Comparison of ENCODE assay signal across 17 mouse cellular contexts in genomic region chr13:74382289-74382688, GRCm38 (mm10). TPM values are rescaled to one million over a fixed set of nuclear protein-coding genes. Genes with fewer than 3 reads are reported as not detected.
A peak's percentile ranks its signal among the peaks of the same experiment; 100 is the strongest.
DNase-seq lines count a peak whose midpoint lies in the region; ATAC-seq and TF ChIP-seq lines count a peak whose summit lies in the region.
"Had no signal": no experiment of that assay in that cellular context is flagged by ENCODE, and none has a peak within 500 bp of the region (broad histone marks: within the 10 kb centered on the region; RNA-seq: fewer than 3 reads in every experiment).

No protein-coding gene starts in this region.

- DNase-seq in hindbrain, embryonic 10.5 days (ENCODE audit: low spot score) = no peak
- DNase-seq in Muller cell, postnatal 12 days (ENCODE audit: inconsistent ontology term) = peak; percentile 27
- no peak for DNase-seq in thymus, postnatal 0 days (ENCODE audit: low spot score)
- no peak for DNase-seq in right cerebral cortex, postnatal 10 days (ENCODE audit: low spot score in 2 of 2)
- DNase-seq: cerebellum, adult 11 months; gastrocnemius, postnatal 25 days; liver; lung, embryonic 14.5 days; thymus, postnatal 25 days had no signal

- H3K9ac ChIP-seq in hindbrain, embryonic 15.5 days = no peak overlapping the region
- H3K9ac ChIP-seq in forebrain, embryonic 12.5 days = no peak overlapping the region
- H3K9ac ChIP-seq in limb, embryonic 13.5 days = peak overlapping the region; percentile 36; the same call in 1 of the 2 replicates
- H3K9ac ChIP-seq in intestine, postnatal 0 days (ENCODE audit: low read depth, low read length) = no peak overlapping the region
- H3K9ac ChIP-seq: lung, embryonic 14.5 days; midbrain, embryonic 15.5 days had no signal

- H3K36me3 ChIP-seq in hindbrain, embryonic 15.5 days = no peaks in the 10 kb centered on the region
- H3K36me3 ChIP-seq in hindbrain, embryonic 10.5 days = no peaks in the 10 kb centered on the region
- no peaks in the 10 kb centered on the region for H3K36me3 ChIP-seq in forebrain, embryonic 12.5 days (replicated peaks)
- H3K36me3 ChIP-seq in limb, embryonic 13.5 days = no peaks in the 10 kb centered on the region
- no peaks in the 10 kb centered on the region for H3K36me3 ChIP-seq in intestine, postnatal 0 days (ENCODE audit: control insufficient read depth, insufficient read depth)
- H3K36me3 ChIP-seq: G1E; midbrain, embryonic 15.5 days had no signal

- 60% methylated on average over 3 of the region's 3 CpGs for WGBS in hindbrain, embryonic 15.5 days
- 80% methylated on average over 3 of the region's 3 CpGs for WGBS in hindbrain, embryonic 10.5 days
- whole genome bisulfite sequencing in forebrain, embryonic 12.5 days = 20% methylated on average over 3 of the region's 3 CpGs
- 14% methylated on average over 3 of the region's 3 CpGs for WGBS in limb, embryonic 13.5 days
- 53% methylated on average over 3 of the region's 3 CpGs for WGBS in intestine, postnatal 0 days

- no peak overlapping the region for H3K27ac ChIP-seq in hindbrain, embryonic 15.5 days (replicated peaks)
- no peak overlapping the region for H3K27ac ChIP-seq in hindbrain, embryonic 10.5 days
- H3K27ac ChIP-seq in forebrain, embryonic 12.5 days = no peak overlapping the region
- peak overlapping the region; percentile 33; the same call in 1 of the 2 replicates for H3K27ac ChIP-seq in limb, embryonic 13.5 days
- H3K27ac ChIP-seq in intestine, postnatal 0 days (ENCODE audit: low read depth, low read length) = no peak overlapping the region
- H3K27ac ChIP-seq: left cerebral cortex, adult 2 months; midbrain, embryonic 15.5 days had no signal

- no peak overlapping the region for H3K4me3 ChIP-seq in hindbrain, embryonic 15.5 days
- no peak overlapping the region for H3K4me3 ChIP-seq in hindbrain, embryonic 10.5 days
- H3K4me3 ChIP-seq in forebrain, embryonic 12.5 days (replicated peaks) = no peak overlapping the region
- H3K4me3 ChIP-seq in limb, embryonic 13.5 days = no peak overlapping the region
- no peak overlapping the region for H3K4me3 ChIP-seq in intestine, postnatal 0 days (ENCODE audit: low read depth, low read length)
- H3K4me3 ChIP-seq: left cerebral cortex, adult 2 months; midbrain, embryonic 15.5 days had no signal

- H3K4me1 ChIP-seq in hindbrain, embryonic 15.5 days (replicated peaks) = peaks cover 16% of the 10 kb centered on the region
- no peaks in the 10 kb centered on the region for H3K4me1 ChIP-seq in hindbrain, embryonic 10.5 days (replicated peaks)
- peaks cover 12% of the 10 kb centered on the region; the same call in 1 of the 2 replicates for H3K4me1 ChIP-seq in forebrain, embryonic 12.5 days
- peaks cover 14% of the 10 kb centered on the region for H3K4me1 ChIP-seq in limb, embryonic 13.5 days
- no peaks in the 10 kb centered on the region for H3K4me1 ChIP-seq in intestine, postnatal 0 days (replicated peaks; ENCODE audit: control insufficient read depth, insufficient read depth, low read length)
- H3K4me1 ChIP-seq: midbrain, embryonic 15.5 days had no signal

- no peaks in the 10 kb centered on the region for H3K27me3 ChIP-seq in hindbrain, embryonic 15.5 days
- no peaks in the 10 kb centered on the region for H3K27me3 ChIP-seq in hindbrain, embryonic 10.5 days (ENCODE audit: insufficient read depth, poor library complexity, severe bottlenecking)
- H3K27me3 ChIP-seq in forebrain, embryonic 12.5 days = 0 out of 2 replicates have a peak, but pooled peaks cover 5% of the 10 kb centered on the region
- H3K27me3 ChIP-seq in limb, embryonic 13.5 days = peaks cover 3% of the 10 kb centered on the region; the same call in 1 of the 2 replicates
- H3K27me3 ChIP-seq in intestine, postnatal 0 days (replicated peaks; ENCODE audit: control insufficient read depth, insufficient read depth, low read length) = no peaks in the 10 kb centered on the region
- H3K27me3 ChIP-seq: midbrain, embryonic 15.5 days had no signal

- no peak for TF ChIP-seq CTCF in intestine, postnatal 0 days (IDR thresholded peaks at IDR 0.05; ENCODE audit: low read depth)

- no peaks in the 10 kb centered on the region for H3K9me3 ChIP-seq in hindbrain, embryonic 15.5 days
- H3K9me3 ChIP-seq in hindbrain, embryonic 10.5 days = no peaks in the 10 kb centered on the region
- no peaks in the 10 kb centered on the region for H3K9me3 ChIP-seq in forebrain, embryonic 12.5 days
- H3K9me3 ChIP-seq in limb, embryonic 13.5 days = no peaks in the 10 kb centered on the region
- no peaks in the 10 kb centered on the region for H3K9me3 ChIP-seq in intestine, postnatal 0 days (ENCODE audit: control insufficient read depth)
- H3K9me3 ChIP-seq: G1E; midbrain, embryonic 15.5 days had no signal

- H3K4me2 ChIP-seq in hindbrain, embryonic 15.5 days = no peak overlapping the region
- no peak overlapping the region for H3K4me2 ChIP-seq in forebrain, embryonic 12.5 days
- H3K4me2 ChIP-seq in limb, embryonic 13.5 days (replicated peaks) = peak overlapping the region; percentile 14; the same call in 1 of the 2 replicates
- H3K4me2 ChIP-seq in intestine, postnatal 0 days (replicated peaks; ENCODE audit: low read depth) = no peak overlapping the region
- H3K4me2 ChIP-seq: lung, embryonic 14.5 days; midbrain, embryonic 15.5 days had no signal

- ATAC-seq in hindbrain, embryonic 15.5 days (ENCODE audit: low FRiP score, low read depth) = peak; percentile 48; the same call in 1 of the 2 replicates
- ATAC-seq in forebrain, embryonic 12.5 days (ENCODE audit: low FRiP score) = peak; percentile 30; the same call in 1 of the 2 replicates
- no peak for ATAC-seq in limb, embryonic 13.5 days (ENCODE audit: low FRiP score, low read depth)
- ATAC-seq in intestine, postnatal 0 days = no peak
- ATAC-seq: midbrain, embryonic 15.5 days had no signal

RNA-seq across cellular contexts. Expression of gene Zfp72, which starts 8.3 kb away (rescaled TPM):
- 7.0 and 7.9 TPM in 2 replicates for polyA plus RNA-seq in hindbrain, embryonic 15.5 days (2015; fragmentation: Nextera tagmentation; extraction: Ambion mirVana)
- 4.1 and 4.9 TPM in 2 replicates for polyA plus RNA-seq in hindbrain, embryonic 10.5 days (2016; fragmentation: Nextera tagmentation; extraction: Ambion mirVana)
- polyA plus RNA-seq in forebrain, embryonic 12.5 days (2016; fragmentation: Nextera tagmentation; extraction: Ambion mirVana) = 3.1 and 3.2 TPM in 2 replicates
- polyA plus RNA-seq in limb, embryonic 13.5 days (2015; fragmentation: Nextera tagmentation; extraction: Ambion mirVana) = 5.3 and 6.6 TPM in 2 replicates
- polyA plus RNA-seq in thymus, postnatal 0 days (2015; fragmentation: Nextera tagmentation; extraction: Ambion mirVana) = 2.2 and 2.7 TPM in 2 replicates
- 1.2 TPM in 2 replicates for polyA plus RNA-seq in intestine, postnatal 0 days (2015; fragmentation: Nextera tagmentation; extraction: Ambion mirVana)

RNA-seq across cellular contexts. Expression of gene Ftl1-ps1, which starts 17.2 kb away (rescaled TPM):
- polyA plus RNA-seq in hindbrain, embryonic 15.5 days (2015; fragmentation: Nextera tagmentation; extraction: Ambion mirVana) = 86.7 and 108 TPM in 2 replicates
- 94.6 and 115 TPM in 2 replicates for polyA plus RNA-seq in hindbrain, embryonic 10.5 days (2016; fragmentation: Nextera tagmentation; extraction: Ambion mirVana)
- 87.6 and 99.5 TPM in 2 replicates for polyA plus RNA-seq in forebrain, embryonic 12.5 days (2016; fragmentation: Nextera tagmentation; extraction: Ambion mirVana)
- polyA plus RNA-seq in limb, embryonic 13.5 days (2015; fragmentation: Nextera tagmentation; extraction: Ambion mirVana) = 95.3 and 95.4 TPM in 2 replicates
- 73.4 and 74.5 TPM in 2 replicates for polyA plus RNA-seq in thymus, postnatal 0 days (2015; fragmentation: Nextera tagmentation; extraction: Ambion mirVana)
- 338 and 363 TPM in 2 replicates for polyA plus RNA-seq in intestine, postnatal 0 days (2015; fragmentation: Nextera tagmentation; extraction: Ambion mirVana)

RNA-seq across cellular contexts. Expression of gene Lrrc14b, which starts 18.5 kb away (rescaled TPM):
- polyA plus RNA-seq in hindbrain, embryonic 15.5 days (2015; fragmentation: Nextera tagmentation; extraction: Ambion mirVana) = not detected in 2 replicates
- not detected in 2 replicates for polyA plus RNA-seq in hindbrain, embryonic 10.5 days (2016; fragmentation: Nextera tagmentation; extraction: Ambion mirVana)
- not detected in 2 replicates for polyA plus RNA-seq in forebrain, embryonic 12.5 days (2016; fragmentation: Nextera tagmentation; extraction: Ambion mirVana)
- not detected in 2 replicates for polyA plus RNA-seq in limb, embryonic 13.5 days (2015; fragmentation: Nextera tagmentation; extraction: Ambion mirVana)
- not detected in 2 replicates for polyA plus RNA-seq in thymus, postnatal 0 days (2015; fragmentation: Nextera tagmentation; extraction: Ambion mirVana)
- not detected in 2 replicates for polyA plus RNA-seq in intestine, postnatal 0 days (2015; fragmentation: Nextera tagmentation; extraction: Ambion mirVana)
- polyA plus RNA-seq: G1E; intestine, embryonic 14.5 days; lung, embryonic 14.5 days; midbrain, embryonic 15.5 days had no signal

RNA-seq across cellular contexts. Expression of gene Ccdc127, which starts 32.2 kb away (rescaled TPM):
- 42.5 and 45.9 TPM in 2 replicates for polyA plus RNA-seq in hindbrain, embryonic 15.5 days (2015; fragmentation: Nextera tagmentation; extraction: Ambion mirVana)
- 46.2 and 53.9 TPM in 2 replicates for polyA plus RNA-seq in hindbrain, embryonic 10.5 days (2016; fragmentation: Nextera tagmentation; extraction: Ambion mirVana)
- polyA plus RNA-seq in forebrain, embryonic 12.5 days (2016; fragmentation: Nextera tagmentation; extraction: Ambion mirVana) = 60.2 and 67.6 TPM in 2 replicates
- polyA plus RNA-seq in limb, embryonic 13.5 days (2015; fragmentation: Nextera tagmentation; extraction: Ambion mirVana) = 63.7 and 71.3 TPM in 2 replicates
- 34.5 and 38.2 TPM in 2 replicates for polyA plus RNA-seq in thymus, postnatal 0 days (2015; fragmentation: Nextera tagmentation; extraction: Ambion mirVana)
- polyA plus RNA-seq in intestine, postnatal 0 days (2015; fragmentation: Nextera tagmentation; extraction: Ambion mirVana) = 22.0 and 23.0 TPM in 2 replicates

RNA-seq across cellular contexts. Expression of gene Sdha, which starts 32.2 kb away (rescaled TPM):
- 231 and 234 TPM in 2 replicates for polyA plus RNA-seq in hindbrain, embryonic 15.5 days (2015; fragmentation: Nextera tagmentation; extraction: Ambion mirVana)
- polyA plus RNA-seq in hindbrain, embryonic 10.5 days (2016; fragmentation: Nextera tagmentation; extraction: Ambion mirVana) = 221 and 266 TPM in 2 replicates
- 231 and 233 TPM in 2 replicates for polyA plus RNA-seq in forebrain, embryonic 12.5 days (2016; fragmentation: Nextera tagmentation; extraction: Ambion mirVana)
- 237 and 242 TPM in 2 replicates for polyA plus RNA-seq in limb, embryonic 13.5 days (2015; fragmentation: Nextera tagmentation; extraction: Ambion mirVana)
- polyA plus RNA-seq in thymus, postnatal 0 days (2015; fragmentation: Nextera tagmentation; extraction: Ambion mirVana) = 215 and 222 TPM in 2 replicates
- polyA plus RNA-seq in intestine, postnatal 0 days (2015; fragmentation: Nextera tagmentation; extraction: Ambion mirVana) = 213 TPM in 2 replicates

Comparison
In these comparisons a context has a peak if more than half of its experiments do, and no peak if none do; other contexts are left out.
1. ATAC-seq: peak in hindbrain, embryonic 15.5 days (single experiment) and forebrain, embryonic 12.5 days (single experiment); none in limb, embryonic 13.5 days (single experiment) and intestine, postnatal 0 days (single experiment).